ENCODE assay signal across 9 mouse cellular contexts in the genomic region with DNA sequence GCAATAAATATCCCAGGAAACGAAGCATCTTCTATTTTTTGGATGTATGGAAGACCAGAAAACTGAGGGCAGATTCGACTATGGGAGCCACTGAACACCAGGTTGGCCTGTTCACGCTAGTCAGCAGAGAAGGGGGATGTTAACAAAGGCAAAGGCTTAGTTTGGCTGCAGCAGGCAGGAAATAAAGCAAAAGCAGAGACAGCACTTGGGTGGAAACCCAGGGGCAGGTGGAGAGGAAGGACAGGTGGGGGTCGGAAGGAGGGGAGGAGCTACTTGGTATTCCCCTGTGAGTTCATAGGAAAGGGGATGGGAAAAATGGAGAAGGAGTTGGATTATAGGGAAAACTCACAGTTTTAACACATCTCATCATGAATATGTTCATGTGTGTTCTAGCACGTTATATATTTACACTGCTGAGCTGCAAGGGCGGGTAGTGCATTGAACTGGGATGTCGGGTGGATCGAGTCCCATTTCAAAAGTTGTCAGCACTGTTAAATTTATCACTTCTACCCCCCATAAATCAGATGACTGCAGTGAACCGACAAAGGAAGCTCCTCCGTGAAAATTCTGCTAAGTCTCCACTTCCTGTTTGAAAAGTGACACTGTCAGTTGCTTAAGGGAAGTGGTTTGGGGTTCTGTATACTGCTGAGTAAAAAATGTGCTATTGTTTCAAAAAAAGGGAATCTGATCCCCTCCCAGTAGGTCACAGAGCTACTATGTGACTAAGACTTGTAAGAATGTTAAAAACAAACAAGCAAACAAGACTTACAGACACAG. TPM values are rescaled to one million over a fixed set of nuclear protein-coding genes. Genes with fewer than 3 reads are reported as not detected.
A peak's percentile ranks its signal among the peaks of the same experiment; 100 is the strongest.
DNase-seq lines count a peak whose midpoint lies in the region; ATAC-seq lines count a peak whose summit lies in the region.
"Had no signal": no experiment of that assay in that cellular context is flagged by ENCODE, and none has a peak within 500 bp of the region (broad histone marks: within the 10 kb centered on the region; RNA-seq: fewer than 3 reads in every experiment).

No protein-coding gene starts in this region.

- WGBS in intestine, embryonic 16.5 days, result 33% methylated on average over 10 of the region's 10 CpGs

- H3K27me3 ChIP-seq in intestine, embryonic 16.5 days (replicated peaks; ENCODE audit: control insufficient read depth, insufficient read depth, low read length), result no peaks in the 10 kb centered on the region
- no peaks in the 10 kb centered on the region for H3K27me3 ChIP-seq in splenic B cell, adult 2 months (ENCODE audit: control insufficient read depth, insufficient read depth, low read length, poor library complexity, severe bottlenecking)

- peak; percentile 19 for DNase-seq in kidney, adult 9 months
- no peak for DNase-seq in kidney, adult 18-20 months
- DNase-seq in NIH3T3 (ENCODE audit: low read depth), result peak; percentile 4
- DNase-seq in splenic B cell, adult 2 months (ENCODE audit: low read depth, low spot score), result peak; percentile 49
- no peak for DNase-seq in frontal cortex, postnatal 10 days (ENCODE audit: low spot score in 2 of 2)
- DNase-seq in right cerebral cortex, postnatal 10 days (ENCODE audit: low spot score in 2 of 2), result no peak

- no peak overlapping the region for H3K9ac ChIP-seq in intestine, embryonic 16.5 days (ENCODE audit: low read depth, low read length)

- no peaks in the 10 kb centered on the region for H3K36me3 ChIP-seq in intestine, embryonic 16.5 days (ENCODE audit: control insufficient read depth, insufficient read depth, low read length)
- no peaks in the 10 kb centered on the region for H3K36me3 ChIP-seq in splenic B cell, adult 2 months (ENCODE audit: control insufficient read depth, insufficient read depth, low read length, poor library complexity, severe bottlenecking)
- H3K36me3 ChIP-seq: forebrain, embryonic 10.5 days had no signal

- H3K27ac ChIP-seq in intestine, embryonic 16.5 days (ENCODE audit: low read length), result no peak overlapping the region
- H3K27ac ChIP-seq: forebrain, embryonic 10.5 days had no signal

- no peak overlapping the region for H3K4me3 ChIP-seq in intestine, embryonic 16.5 days (ENCODE audit: low read length)
- H3K4me3 ChIP-seq: forebrain, embryonic 10.5 days had no signal

- H3K4me2 ChIP-seq in intestine, embryonic 16.5 days (ENCODE audit: low read depth, low read length), result no peak overlapping the region

- peaks cover 4% of the 10 kb centered on the region; the same call in 1 of the 2 replicates for H3K4me1 ChIP-seq in intestine, embryonic 16.5 days (ENCODE audit: control insufficient read depth, insufficient read depth, low read length)

- H3K9me3 ChIP-seq in intestine, embryonic 16.5 days (ENCODE audit: control insufficient read depth, low read length), result no peaks in the 10 kb centered on the region
- H3K9me3 ChIP-seq: forebrain, embryonic 10.5 days had no signal

- peak; percentile 12; the same call in 1 of the 2 replicates for ATAC-seq in intestine, embryonic 16.5 days
- no peak for ATAC-seq in cerebellum, adult (ENCODE audit: insufficient number of reproducible peaks, low FRiP score, low TSS enrichment)

RNA-seq across cellular contexts. Expression of a gene that starts 21.8 kb away (rescaled TPM):
- polyA plus RNA-seq in intestine, embryonic 16.5 days (2015; fragmentation: Nextera tagmentation; extraction: Ambion mirVana), result 2.3 TPM in 2 replicates

Comparison
In these comparisons a context has a peak if more than half of its experiments do, and no peak if none do; other contexts are left out.
1. DNase-seq: peak in kidney, adult 9 months (single experiment), NIH3T3 (single experiment) and splenic B cell, adult 2 months (single experiment); none in kidney, adult 18-20 months (single experiment), frontal cortex, postnatal 10 days (0 of 2) and right cerebral cortex, postnatal 10 days (0 of 2).